Mouse (Mus musculus) neutrophil, adult 5-6 weeks (primary cell): ENCODE measurements at regions not wholly inside any gene's neighbourhood (a gene's known extent, or its start where the extent isn't known, plus 50 kb on each side); places are given as distances from the start of the nearest gene placed in this dataset.

Source experiments
- ATAC-seq: fragments of 151-379, 151-347 bp; 2 replicates; pipeline ENCODE4 v1.8.0; 2017; ENCODE audit warnings: mild to moderate bottlenecking, moderate TSS enrichment; ENCODE audit not compliant: insufficient number of reproducible peaks, poor library complexity, low FRiP score, severe bottlenecking; ENCODE audit errors: extremely low read depth

- ATAC-seq: no peak
Measured at GRCm38 (mm10) chr3:50813760-50814400, 370.5 kb upstream of the Slc7a11 start.

GRCm38 (mm10) chr3:50815716-50816115 is 372.3 kb upstream of the Slc7a11 start:
- no peak for ATAC-seq

DNA sequence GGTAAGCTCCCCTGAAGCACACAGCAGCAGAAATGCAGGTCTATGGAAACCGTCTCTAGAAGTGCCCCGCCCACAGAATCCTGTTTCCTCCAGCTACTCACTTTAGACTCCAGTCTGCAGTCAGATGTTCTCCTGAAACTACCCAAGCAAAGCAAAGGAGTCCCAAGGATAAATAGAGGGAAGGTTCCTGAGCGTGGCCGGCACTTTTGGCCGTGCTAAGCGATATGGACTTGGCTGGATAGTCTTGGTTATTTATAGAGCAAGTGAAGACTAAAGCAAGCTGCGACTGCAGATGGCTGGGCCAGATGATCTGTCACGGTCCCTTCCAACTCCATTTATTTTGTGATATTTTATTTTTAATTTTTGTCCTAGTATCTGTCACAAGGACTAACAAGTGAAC is 373.1 kb upstream of the Slc7a11 start:
- ATAC-seq: no peak

DNA sequence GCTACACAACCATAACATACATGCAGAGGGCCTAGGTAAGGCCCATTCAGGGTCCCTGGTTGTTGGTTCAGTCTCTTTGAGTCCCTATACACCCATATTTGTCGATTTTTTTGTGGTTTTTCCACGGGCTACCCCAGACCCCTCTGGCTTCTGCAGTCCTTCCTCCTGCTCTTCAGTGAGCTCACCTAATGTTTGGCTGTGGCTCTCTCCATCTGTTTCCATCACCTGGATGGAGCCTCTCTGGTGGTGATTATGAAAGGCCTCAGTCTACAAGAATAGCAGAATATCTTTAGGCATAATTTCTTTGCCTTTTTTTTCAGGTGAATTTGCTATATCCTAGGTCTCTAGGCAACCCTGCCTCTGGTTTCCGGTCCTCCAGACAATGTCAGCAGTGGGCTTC is 373.9 kb upstream of the Slc7a11 start:
- no peak for ATAC-seq

- ATAC-seq: no peak
Measured at GRCm38 (mm10) chr3:50820776-50821175, 377.4 kb upstream of the Slc7a11 start.

DNA sequence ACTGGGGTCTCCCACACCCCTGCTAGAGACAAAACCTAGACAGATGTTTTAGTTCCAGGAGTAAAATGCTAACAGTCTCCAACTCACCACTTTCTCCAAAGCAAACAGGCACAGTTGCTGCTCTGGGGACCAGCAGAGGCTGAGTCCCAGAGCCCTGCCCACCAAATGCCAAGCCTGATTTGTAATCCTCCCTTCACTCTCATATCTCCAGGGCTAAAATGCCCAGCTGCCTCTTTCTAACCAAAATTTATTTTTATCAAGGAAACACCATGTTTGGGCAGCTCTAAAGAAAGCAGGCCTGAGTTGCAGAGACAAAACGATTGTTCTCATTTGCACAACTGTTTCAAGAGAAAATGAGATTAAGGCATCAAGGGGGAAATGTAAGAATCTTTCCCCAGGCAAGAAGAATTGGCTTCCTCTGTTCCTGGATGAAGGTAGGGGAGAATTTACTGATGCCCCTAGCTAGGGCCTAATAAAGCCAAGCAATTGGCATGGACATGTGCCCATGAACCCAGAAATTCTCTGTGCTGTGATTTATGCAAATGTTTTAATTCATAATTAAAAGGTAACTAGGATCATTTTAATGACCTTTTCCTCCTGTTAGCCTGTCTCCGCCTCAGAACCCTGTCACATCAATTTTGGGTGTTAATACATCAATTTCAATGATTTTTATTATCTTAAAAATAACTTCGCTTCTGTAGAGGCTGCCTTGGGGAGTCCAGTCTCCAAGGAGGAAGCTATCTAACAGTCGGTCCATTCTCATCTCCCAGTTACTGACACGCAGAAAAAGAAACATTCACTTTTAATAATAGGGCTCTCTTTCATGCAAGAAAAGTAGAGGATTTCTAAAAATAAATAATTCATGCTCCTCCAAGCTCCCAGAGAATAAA is 382.4 kb upstream of the Slc7a11 start:
- no peak for ATAC-seq

DNA sequence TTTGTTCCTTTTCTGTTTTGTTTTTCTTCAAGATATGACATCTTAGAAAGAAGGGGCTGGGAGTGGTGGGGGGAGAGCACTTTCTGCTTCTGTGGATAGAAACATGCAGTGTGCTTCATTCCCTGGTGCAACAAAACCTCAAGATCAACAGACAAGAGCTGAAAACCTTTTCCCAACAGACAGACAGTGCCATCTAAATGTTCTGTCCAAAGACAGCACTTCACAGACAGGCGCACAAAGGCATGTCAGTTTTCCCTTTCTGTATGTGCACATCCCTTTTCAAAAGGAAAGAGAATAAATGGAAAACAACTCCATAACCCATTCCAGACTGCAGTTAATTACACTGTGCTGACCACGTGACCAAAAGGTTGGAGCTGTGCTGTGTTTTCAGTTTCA is 383.0 kb upstream of the Slc7a11 start:
- ATAC-seq: no peak

GRCm38 (mm10) chr3:50829211-50829610 is 385.8 kb upstream of the Slc7a11 start:
- ATAC-seq: no peak

GRCm38 (mm10) chr3:50830446-50830845 is 387.0 kb upstream of the Slc7a11 start:
- no peak for ATAC-seq

GRCm38 (mm10) chr3:50830926-50831325 is 387.5 kb upstream of the Slc7a11 start:
- ATAC-seq: no peak

GRCm38 (mm10) chr3:50842216-50842615 is 382.0 kb upstream of the Noct start:
- no peak for ATAC-seq

GRCm38 (mm10) chr3:50844835-50845301 is 379.4 kb upstream of the Noct start:
- ATAC-seq: no peak

DNA sequence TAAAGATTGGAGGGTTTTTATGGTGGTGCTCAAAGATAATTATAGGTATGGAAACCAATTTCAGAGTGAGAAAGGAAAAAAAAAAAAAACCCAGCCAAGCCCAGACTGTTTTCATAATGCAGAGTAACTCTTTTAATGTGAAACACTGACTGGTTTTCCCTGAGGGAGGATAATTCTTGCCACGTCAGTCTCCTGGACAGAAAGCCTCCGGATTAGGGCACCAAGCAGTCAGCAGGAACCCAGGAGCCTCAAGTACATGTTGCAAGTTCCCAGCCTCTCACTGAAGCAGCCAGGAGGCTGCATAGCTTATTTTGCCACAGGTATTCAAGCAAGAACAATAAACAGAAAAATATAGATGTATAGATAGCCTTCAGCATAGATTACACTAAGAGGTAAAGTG is 378.9 kb upstream of the Noct start:
- no peak for ATAC-seq

DNA sequence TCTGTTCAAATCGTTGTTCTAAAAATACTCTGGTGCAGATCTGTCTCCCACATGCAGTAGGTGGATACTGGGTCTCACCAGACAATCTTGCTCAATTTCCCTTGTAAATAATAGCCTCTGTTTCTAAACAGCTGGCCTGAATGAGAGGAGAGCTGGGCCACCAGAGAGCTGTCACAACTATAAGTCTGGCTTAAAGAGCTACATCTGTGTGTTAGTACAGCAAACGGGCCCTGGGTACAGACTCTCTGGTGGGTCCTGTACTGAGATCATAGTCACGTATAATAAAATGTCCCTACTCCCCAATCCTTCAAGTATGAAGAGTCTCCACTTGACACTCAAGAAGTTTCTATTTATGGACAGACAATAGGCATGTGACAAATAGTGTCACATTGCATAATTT is 375.7 kb upstream of the Noct start:
- no peak for ATAC-seq

DNA sequence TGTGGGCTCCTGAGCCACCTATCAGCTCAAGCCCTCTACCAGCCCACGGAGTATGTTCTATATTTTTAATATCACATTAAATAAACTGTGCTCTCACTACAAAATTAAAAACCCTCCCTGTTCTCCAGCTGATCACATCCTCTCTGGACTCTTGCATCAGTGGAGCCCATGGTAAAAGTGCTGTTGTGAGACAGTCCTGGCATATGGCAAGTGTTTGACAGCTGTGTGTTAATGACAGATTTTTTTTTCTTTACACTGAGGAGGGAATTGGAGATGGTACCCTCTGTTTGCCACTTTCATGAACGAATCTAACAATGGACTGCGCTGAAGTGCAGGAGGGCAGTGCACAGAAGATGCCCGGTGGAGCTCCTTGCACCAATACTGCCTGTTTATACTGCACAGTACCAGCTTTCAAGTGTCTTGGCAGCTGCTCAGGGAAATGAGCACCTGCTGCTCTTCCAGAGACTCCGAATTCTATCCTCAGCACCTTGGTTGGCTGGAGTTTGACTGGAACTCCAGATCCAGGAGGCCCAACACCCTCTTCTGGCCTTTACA is 373.1 kb upstream of the Noct start:
- ATAC-seq: no peak

GRCm38 (mm10) chr3:50867105-50867504 is 357.1 kb upstream of the Noct start:
- no peak for ATAC-seq

GRCm38 (mm10) chr3:50869211-50869610 is 355.0 kb upstream of the Noct start:
- no peak for ATAC-seq

DNA sequence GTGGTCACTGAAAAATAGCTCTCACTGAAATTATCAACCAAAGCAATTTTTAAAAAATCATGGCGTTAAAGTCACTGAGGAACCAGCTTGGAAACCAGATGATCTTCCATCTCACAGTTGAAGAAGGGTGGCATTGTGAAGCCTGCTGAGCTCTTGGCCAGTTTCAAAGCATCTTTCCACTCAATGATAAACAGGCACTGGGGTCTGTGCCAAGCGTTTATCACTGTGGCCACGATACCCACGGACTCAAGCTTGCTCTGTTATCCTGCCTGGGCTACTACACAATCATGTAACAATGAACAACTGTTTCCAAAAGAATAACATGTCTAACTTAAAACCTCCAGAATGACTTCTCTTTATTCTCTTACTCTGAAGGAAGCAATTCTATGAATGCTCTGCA is 345.2 kb upstream of the Noct start:
- no peak for ATAC-seq

DNA sequence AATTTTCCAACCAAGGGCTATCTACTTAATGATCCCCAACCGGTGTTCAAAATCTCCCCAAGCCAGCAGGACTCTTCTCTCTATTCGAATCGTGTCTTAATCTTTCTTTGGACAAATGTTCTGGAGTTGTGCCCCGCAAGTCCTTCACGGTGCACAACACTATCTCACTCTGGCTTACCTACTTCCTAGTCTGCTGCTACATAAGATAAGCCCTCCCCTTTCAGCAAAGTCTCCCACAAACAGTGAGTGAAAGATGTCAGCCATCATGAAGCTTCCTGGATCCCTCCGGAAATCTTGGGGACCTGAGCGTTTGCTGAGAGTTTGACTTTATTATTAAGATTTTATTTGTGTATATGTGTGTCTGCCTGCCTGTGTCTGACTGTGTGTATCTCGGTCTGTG is 344.7 kb upstream of the Noct start:
- no peak for ATAC-seq
